Mouse (Mus musculus) bone marrow, adult 2 months (tissue): ENCODE measurements around the gene Olfr1247. TPM values are rescaled to one million over a fixed set of nuclear protein-coding genes. Genes with fewer than 3 reads are reported as not detected.
"Not testable (repeated sequence)": the region's sequence is repeated elsewhere in the genome, so short reads cannot be mapped to it uniquely, and the experiment has no call there.

Source experiments
- H3K27ac ChIP-seq: fragments of 200-500 bp; 2 replicates; pipeline ENCODE4 v1.5.1; 2012; ENCODE audit warnings: low read depth, mild to moderate bottlenecking, control low read depth, inconsistent platforms, low read length; ENCODE audit not compliant: control insufficient read depth, poor library complexity, insufficient read depth
- H3K4me1 ChIP-seq: fragments of 200-500 bp; 2 replicates; pipeline ENCODE4 v1.6.1; 2011; ENCODE audit warnings: low read length; ENCODE audit not compliant: control insufficient read depth, insufficient read depth
- H3K4me3 ChIP-seq: fragments of 200-500 bp; replicated peaks from 2 replicates; pipeline ENCODE3; 2011; ENCODE audit warnings: mild to moderate bottlenecking, low read depth, low read length, control low read depth; ENCODE audit not compliant: control insufficient read depth
- CTCF ChIP-seq: fragments of 200-500 bp; IDR thresholded peaks from 2 replicates; pipeline ENCODE4 v1.5.1; 2011; ENCODE audit warnings: low read length, control low read depth; ENCODE audit not compliant: control insufficient read depth, insufficient read depth
- POLR2A ChIP-seq: fragments of 200-500 bp; IDR thresholded peaks from 2 replicates; pipeline ENCODE4 v1.6.1; 2011; ENCODE audit warnings: low read depth, mild to moderate bottlenecking, control low read depth, low read length, borderline replicate concordance; ENCODE audit not compliant: control insufficient read depth
- WGBS: fragments of 180-500 bp; shearing (Covaris S2); methylation state at CpG from one replicate; pipeline ENCODE4 v1.1.7; 2018; 5-methylcytosine and 5-hydroxymethylcytosine counted together
- polyA plus RNA-seq: library from polyadenylated mRNA; stranded (reverse); fragments of >200 nt; gene quantifications from 2 replicates; pipeline ENCODE4 v1.2.4, GENCODE M21; 2011; ENCODE audit warnings: low replicate concordance; ENCODE audit not compliant: missing spikeins, insufficient read depth, insufficient read length

The Olfr1247 gene
- polyA plus RNA-seq, result not detected in 2 replicates

GRCm38 (mm10) chr2:89614030-89614429 lies at the start of gene Olfr1247:
TSS of gene Olfr1247 (minus strand) at chr2:89614130.
- TF ChIP-seq CTCF, result no peak
- no peak for TF ChIP-seq POLR2A
- Histone ChIP-seq H3K4me3 (no peak within 1 kb of the TSS), H3K4me1 (no peaks in the 10 kb centered on the region), H3K27ac (no peak within 1 kb of the TSS)
- 89% methylated on average over 2 of the region's 2 CpGs for WGBS

- no peaks in the 10 kb centered on the region for H3K4me1 ChIP-seq
- no peak within 1 kb of the TSS for H3K4me3 ChIP-seq
- TF ChIP-seq CTCF (no peak), POLR2A (no peak)
- no peak within 1 kb of the TSS for H3K27ac ChIP-seq
These were observed 47.4 kb upstream of the Olfr1247 start, which contains the start of gene Olfr1250 for GRCm38 (mm10) chr2:89661367-89661766. TSS of gene Olfr1250 (minus strand) at chr2:89661467.

- no peaks in the 10 kb centered on the region for H3K4me1 ChIP-seq
- no peak within 1 kb of the TSS for H3K4me3 ChIP-seq
- TF ChIP-seq POLR2A (no peak), CTCF (no peak)
- H3K27ac ChIP-seq, result no peak within 1 kb of the TSS
- 82% methylated on average over 2 of the region's 2 CpGs for WGBS
These were observed 21.0 kb upstream of the Olfr1247 start, which contains the start of gene Olfr1249 for GRCm38 (mm10) chr2:89634883-89635282. TSS of gene Olfr1249 (minus strand) at chr2:89634983.

GRCm38 (mm10) chr2:89618145-89618544 lies 4.2 kb upstream of the Olfr1247 start, which contains the start of gene Olfr1248:
TSS of gene Olfr1248 (minus strand) at chr2:89618245.
- H3K4me3 ChIP-seq, H3K4me1 ChIP-seq, H3K27ac ChIP-seq: not testable (repeated sequence)
- WGBS, result 85% methylated on average over 1 of the region's 1 CpGs

- WGBS, result 68% methylated on average over 2 of the region's 2 CpGs
- H3K27ac ChIP-seq, result no peak within 1 kb of the TSS
- H3K4me1 ChIP-seq, result no peaks in the 10 kb centered on the region
- TF ChIP-seq CTCF (no peak), POLR2A (no peak)
- no peak within 1 kb of the TSS for H3K4me3 ChIP-seq
These were observed 20.9 kb downstream of the Olfr1247 start, which contains the start of gene Olfr1246 for GRCm38 (mm10) chr2:89593057-89593456. TSS of gene Olfr1246 (minus strand) at chr2:89593157.

GRCm38 (mm10) chr2:89578347-89578746 lies 35.6 kb downstream of the Olfr1247 start, which contains the start of gene Olfr1245:
TSS of gene Olfr1245 (minus strand) at chr2:89578447.
- TF ChIP-seq CTCF, result no peak
- no peak for TF ChIP-seq POLR2A
- Histone ChIP-seq H3K4me1 (no peaks in the 10 kb centered on the region), H3K27ac (no peak within 1 kb of the TSS), H3K4me3 (no peak within 1 kb of the TSS)
- 66% methylated on average over 1 of the region's 1 CpGs for WGBS

- not testable (repeated sequence) for H3K4me1 ChIP-seq, H3K27ac ChIP-seq, H3K4me3 ChIP-seq
- WGBS, result 47% methylated on average over 2 of the region's 2 CpGs
These were observed 51.2 kb downstream of the Olfr1247 start for GRCm38 (mm10) chr2:89562706-89563105.

Other genes starting within 250 kb of the Olfr1247 start
- not detected in 2 replicates for gene Olfr1234, start 249.3 kb downstream of the Olfr1247 start, polyA plus RNA-seq
- gene Olfr1238, start 204.5 kb downstream of the Olfr1247 start, polyA plus RNA-seq, result not detected in 2 replicates
- gene Olfr1239, start 193.7 kb downstream of the Olfr1247 start, polyA plus RNA-seq, result not detected in 2 replicates
- gene Olfr1240, start 171.1 kb downstream of the Olfr1247 start, polyA plus RNA-seq, result not detected in 2 replicates
- gene Olfr1241, start 127.0 kb downstream of the Olfr1247 start, polyA plus RNA-seq, result not detected in 2 replicates
- not detected in 2 replicates for gene Olfr1242, start 115.8 kb downstream of the Olfr1247 start, polyA plus RNA-seq
- gene Olfr1243, start 82.6 kb downstream of the Olfr1247 start, polyA plus RNA-seq, result not detected in 2 replicates
- not detected in 2 replicates for gene Olfr1245, start 35.7 kb downstream of the Olfr1247 start, polyA plus RNA-seq
- not detected in 2 replicates for gene Olfr1246, start 21.0 kb downstream of the Olfr1247 start, polyA plus RNA-seq
- not detected in 2 replicates for gene Olfr1248, start 4.1 kb upstream of the Olfr1247 start, polyA plus RNA-seq
- gene Olfr1249, start 20.9 kb upstream of the Olfr1247 start, polyA plus RNA-seq, result not detected in 2 replicates
- 0.45 TPM in 1 of 2 replicates, not detected in the other for gene Olfr1250, start 47.3 kb upstream of the Olfr1247 start, polyA plus RNA-seq
- not detected in 2 replicates for gene Olfr1251, start 57.8 kb upstream of the Olfr1247 start, polyA plus RNA-seq
- not detected in 2 replicates for gene Olfr1252, start 110.9 kb upstream of the Olfr1247 start, polyA plus RNA-seq
- gene Olfr1253, start 143.0 kb upstream of the Olfr1247 start, polyA plus RNA-seq, result not detected in 2 replicates
- 0.70 TPM in 1 of 2 replicates, not detected in the other for gene Olfr1254, start 179.5 kb upstream of the Olfr1247 start, polyA plus RNA-seq
- not detected in 2 replicates for gene Olfr1255, start 197.9 kb upstream of the Olfr1247 start, polyA plus RNA-seq
- not detected in 2 replicates for gene Olfr1256, start 227.4 kb upstream of the Olfr1247 start, polyA plus RNA-seq
- gene Olfr48, start 234.1 kb upstream of the Olfr1247 start, polyA plus RNA-seq, result not detected in 2 replicates